Mouse (Mus musculus): ENCODE measurements around the gene Schip1. TPM values are rescaled to one million over a fixed set of nuclear protein-coding genes. Genes with fewer than 3 reads are reported as not detected.

Gene Schip1
- polyA plus RNA-seq, 1 experiment = 10.6 TPM

DNA sequence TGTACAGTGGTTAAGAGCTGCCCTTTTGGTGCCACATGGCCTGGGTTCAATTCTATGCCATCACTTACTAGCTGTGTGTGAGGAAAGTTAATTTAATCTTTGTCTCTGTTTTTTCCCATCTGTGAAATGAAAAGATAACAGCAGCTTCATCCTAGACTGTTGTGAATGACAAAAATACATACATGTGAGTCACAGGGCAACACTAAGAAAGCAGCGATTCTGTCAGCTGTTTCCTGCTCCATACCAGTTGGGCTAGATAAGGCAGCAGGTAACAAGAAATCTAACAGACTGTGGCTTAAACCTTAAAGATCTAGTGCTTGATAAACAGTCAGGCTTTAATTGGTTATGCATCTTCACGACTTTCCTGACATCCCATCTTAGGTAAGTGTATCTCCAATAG is 124.5 kb downstream of the Schip1 start:
- TF ChIP-seq POLR2A (IDR thresholded peaks at IDR 0.05; ENCODE audit: low read depth, low read length) (no peak), CTCF (conservative IDR thresholded peaks at IDR 0.05; ENCODE audit: insufficient read depth, insufficient read length, low read depth, low read length) (no peak)
- no peaks in the 10 kb centered on the region for H3K27me3 ChIP-seq (replicated peaks; ENCODE audit: control insufficient read depth, insufficient read depth, low read length)
- H3K27ac ChIP-seq (ENCODE audit: insufficient read depth, low read depth, low read length) = no peak overlapping the region
- H3K4me3 ChIP-seq (ENCODE audit: insufficient read depth, low read depth, low read length) = no peak overlapping the region
- DNase-seq = no peak
- 77% methylated on average over 2 of the region's 2 CpGs for WGBS
- H3K4me1 ChIP-seq (ENCODE audit: control insufficient read depth, insufficient read depth, low read length) = no peaks in the 10 kb centered on the region
- no peaks in the 10 kb centered on the region for H3K36me3 ChIP-seq (ENCODE audit: control insufficient read depth, insufficient read depth, low read length)

DNA sequence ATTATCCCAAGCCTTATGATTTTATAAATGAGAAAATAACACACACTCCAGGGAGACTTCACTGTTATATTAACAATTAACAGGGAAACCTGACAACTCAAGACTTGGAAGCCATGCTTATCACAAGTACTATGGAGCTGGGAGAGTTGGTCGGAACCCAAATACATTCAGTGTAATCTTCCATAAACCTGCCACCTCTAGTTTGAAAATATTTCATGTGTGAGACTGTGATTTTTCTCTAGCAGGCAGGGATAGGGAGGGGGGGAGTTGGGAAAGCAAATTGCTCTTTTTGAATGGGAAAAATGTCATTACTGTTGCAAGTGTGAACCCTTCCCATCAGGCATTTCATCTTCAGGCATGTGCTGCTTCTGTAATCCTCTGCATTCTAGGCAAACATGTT is 132.3 kb downstream of the Schip1 start:
- no peaks in the 10 kb centered on the region for H3K27me3 ChIP-seq (replicated peaks; ENCODE audit: control insufficient read depth, insufficient read depth, low read length)
- 84% methylated on average over 1 of the region's 1 CpGs for WGBS
- H3K4me1 ChIP-seq (ENCODE audit: control insufficient read depth, insufficient read depth, low read length) = no peaks in the 10 kb centered on the region
- no peak overlapping the region for H3K4me3 ChIP-seq (ENCODE audit: insufficient read depth, low read depth, low read length)
- DNase-seq = no peak
- no peaks in the 10 kb centered on the region for H3K36me3 ChIP-seq (ENCODE audit: control insufficient read depth, insufficient read depth, low read length)
- TF ChIP-seq CTCF (conservative IDR thresholded peaks at IDR 0.05; ENCODE audit: insufficient read depth, insufficient read length, low read depth, low read length) (no peak), POLR2A (IDR thresholded peaks at IDR 0.05; ENCODE audit: low read depth, low read length) (no peak)
- no peak overlapping the region for H3K27ac ChIP-seq (ENCODE audit: insufficient read depth, low read depth, low read length)

DNA sequence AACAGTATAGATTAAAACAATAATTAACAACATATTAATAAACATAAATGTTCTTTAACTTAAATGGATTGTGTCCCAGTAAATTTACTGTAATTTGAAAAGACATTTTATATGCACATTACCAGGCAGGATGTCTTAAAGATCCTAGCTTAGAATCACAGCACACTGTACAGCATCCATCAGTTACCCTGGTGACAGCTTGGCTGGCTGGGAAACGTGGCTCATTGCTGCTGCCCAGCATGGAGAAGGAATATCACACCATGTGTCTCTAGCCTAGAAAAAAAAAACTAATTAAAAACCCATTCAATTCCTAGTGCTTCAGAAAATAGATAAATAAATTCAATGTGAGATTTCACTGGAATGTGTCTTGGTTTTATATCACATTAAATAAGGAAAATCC is 136.6 kb downstream of the Schip1 start:
- Histone ChIP-seq H3K4me1 (ENCODE audit: control insufficient read depth, insufficient read depth, low read length) (no peaks in the 10 kb centered on the region), H3K27me3 (replicated peaks; ENCODE audit: control insufficient read depth, insufficient read depth, low read length) (no peaks in the 10 kb centered on the region), H3K4me3 (ENCODE audit: insufficient read depth, low read depth, low read length) (no peak overlapping the region), H3K27ac (ENCODE audit: insufficient read depth, low read depth, low read length) (no peak overlapping the region), H3K36me3 (ENCODE audit: control insufficient read depth, insufficient read depth, low read length) (no peaks in the 10 kb centered on the region)
- TF ChIP-seq POLR2A (IDR thresholded peaks at IDR 0.05; ENCODE audit: low read depth, low read length) = no peak
- TF ChIP-seq CTCF (conservative IDR thresholded peaks at IDR 0.05; ENCODE audit: insufficient read depth, insufficient read length, low read depth, low read length) = no peak
- DNase-seq = no peak
- 34% methylated on average over 1 of the region's 1 CpGs for WGBS

DNA sequence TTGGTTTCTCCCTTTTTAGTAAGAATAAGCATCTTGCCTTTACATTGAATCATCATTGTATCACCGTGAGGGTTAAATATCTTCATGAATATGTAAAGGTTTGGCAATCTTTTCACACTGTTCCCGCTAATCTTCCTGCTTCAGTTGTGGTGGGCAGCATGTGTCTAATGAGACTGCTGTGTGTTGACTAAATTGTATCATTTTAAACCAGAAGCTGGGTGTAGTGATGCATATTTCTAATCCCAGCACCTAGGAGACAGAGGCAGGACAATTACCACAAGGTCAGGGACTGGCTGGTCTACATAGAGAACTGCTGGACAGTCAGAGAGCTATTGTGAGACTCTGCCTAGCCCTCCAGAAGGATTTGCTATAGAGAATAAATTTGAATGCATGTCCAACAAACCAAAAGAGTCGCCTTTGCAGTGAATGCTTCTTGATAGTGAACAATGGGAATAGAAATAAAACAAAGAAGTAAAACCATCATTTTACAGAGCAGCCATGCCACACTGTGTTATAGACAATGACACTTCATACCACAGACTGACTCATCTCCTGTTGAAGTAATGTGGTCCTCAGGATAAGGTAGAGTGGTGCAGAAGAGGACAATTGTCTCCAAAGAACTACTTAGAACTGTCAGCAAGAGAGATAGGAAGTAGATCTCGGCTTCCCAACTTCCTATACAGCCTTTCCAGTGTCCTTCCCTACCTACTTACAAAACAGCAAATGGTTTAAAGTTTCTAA is 137.7 kb downstream of the Schip1 start:
- Histone ChIP-seq H3K4me1 (ENCODE audit: control insufficient read depth, insufficient read depth, low read length) (no peaks in the 10 kb centered on the region), H3K36me3 (ENCODE audit: control insufficient read depth, insufficient read depth, low read length) (no peaks in the 10 kb centered on the region), H3K4me3 (ENCODE audit: insufficient read depth, low read depth, low read length) (no peak overlapping the region), H3K27ac (ENCODE audit: insufficient read depth, low read depth, low read length) (no peak overlapping the region), H3K27me3 (replicated peaks; ENCODE audit: control insufficient read depth, insufficient read depth, low read length) (no peaks in the 10 kb centered on the region)
- TF ChIP-seq CTCF (conservative IDR thresholded peaks at IDR 0.05; ENCODE audit: insufficient read depth, insufficient read length, low read depth, low read length) = no peak
- no peak for TF ChIP-seq POLR2A (IDR thresholded peaks at IDR 0.05; ENCODE audit: low read depth, low read length)
- WGBS = 84% methylated on average over 4 of the region's 4 CpGs
- no peak for DNase-seq

DNA sequence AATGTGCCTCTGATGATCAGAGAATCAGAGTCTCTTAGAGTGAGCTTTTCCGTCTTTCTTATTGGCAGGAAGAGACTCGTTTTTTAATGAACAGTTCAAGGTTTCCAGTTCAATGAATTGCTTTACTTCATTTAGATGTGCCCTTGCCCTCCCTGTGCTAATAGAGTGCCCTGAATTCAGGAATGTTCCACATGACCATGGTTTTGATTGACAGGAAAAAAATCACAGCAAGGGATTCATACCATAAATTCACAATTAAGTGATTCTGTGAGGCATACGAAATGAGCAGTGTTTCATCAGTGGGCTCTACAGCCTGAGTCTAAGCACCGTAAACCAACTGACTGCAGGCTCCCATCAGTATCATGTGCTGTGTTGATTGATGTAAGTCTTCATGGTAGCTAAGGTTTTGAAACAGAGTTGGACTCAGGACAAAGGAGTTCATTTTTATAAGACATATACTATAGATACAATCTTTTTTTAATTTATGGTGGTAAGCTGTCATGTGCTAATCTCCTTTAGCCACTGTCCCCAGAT is 139.4 kb downstream of the Schip1 start:
- Histone ChIP-seq H3K4me3 (ENCODE audit: insufficient read depth, low read depth, low read length) (no peak overlapping the region), H3K27me3 (replicated peaks; ENCODE audit: control insufficient read depth, insufficient read depth, low read length) (no peaks in the 10 kb centered on the region), H3K36me3 (ENCODE audit: control insufficient read depth, insufficient read depth, low read length) (no peaks in the 10 kb centered on the region), H3K27ac (ENCODE audit: insufficient read depth, low read depth, low read length) (no peak overlapping the region), H3K4me1 (ENCODE audit: control insufficient read depth, insufficient read depth, low read length) (no peaks in the 10 kb centered on the region)
- DNase-seq = no peak
- no peak for TF ChIP-seq CTCF (conservative IDR thresholded peaks at IDR 0.05; ENCODE audit: insufficient read depth, insufficient read length, low read depth, low read length)
- WGBS = 55% methylated on average over 4 of the region's 4 CpGs

DNA sequence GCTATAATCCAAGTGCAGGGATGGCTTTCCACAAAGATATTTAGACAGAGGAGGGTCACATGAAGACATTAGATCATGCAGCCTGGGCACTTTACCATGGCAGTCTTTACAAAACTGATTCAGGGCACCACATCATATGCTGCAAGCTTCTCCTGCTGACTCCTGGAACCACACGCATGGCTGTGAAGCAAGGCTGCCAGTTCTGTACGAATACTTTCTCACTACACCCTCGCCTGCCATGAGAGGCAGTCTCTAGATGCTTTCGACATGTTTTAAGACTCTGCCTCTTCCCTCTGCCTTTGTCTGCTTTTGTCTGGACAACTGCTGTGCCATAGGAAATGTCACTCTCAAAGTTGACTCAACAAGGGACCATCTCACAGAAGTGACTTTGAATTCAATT is 145.8 kb downstream of the Schip1 start:
- 93% methylated on average over 4 of the region's 4 CpGs for WGBS
- no peak overlapping the region for H3K27ac ChIP-seq (ENCODE audit: insufficient read depth, low read depth, low read length)
- TF ChIP-seq CTCF (conservative IDR thresholded peaks at IDR 0.05; ENCODE audit: insufficient read depth, insufficient read length, low read depth, low read length) (no peak), POLR2A (IDR thresholded peaks at IDR 0.05; ENCODE audit: low read depth, low read length) (no peak)
- no peaks in the 10 kb centered on the region for H3K27me3 ChIP-seq (replicated peaks; ENCODE audit: control insufficient read depth, insufficient read depth, low read length)
- DNase-seq = no peak
- H3K4me3 ChIP-seq (ENCODE audit: insufficient read depth, low read depth, low read length) = no peak overlapping the region
- H3K4me1 ChIP-seq (ENCODE audit: control insufficient read depth, insufficient read depth, low read length) = no peaks in the 10 kb centered on the region
- H3K36me3 ChIP-seq (ENCODE audit: control insufficient read depth, insufficient read depth, low read length) = no peaks in the 10 kb centered on the region

DNA sequence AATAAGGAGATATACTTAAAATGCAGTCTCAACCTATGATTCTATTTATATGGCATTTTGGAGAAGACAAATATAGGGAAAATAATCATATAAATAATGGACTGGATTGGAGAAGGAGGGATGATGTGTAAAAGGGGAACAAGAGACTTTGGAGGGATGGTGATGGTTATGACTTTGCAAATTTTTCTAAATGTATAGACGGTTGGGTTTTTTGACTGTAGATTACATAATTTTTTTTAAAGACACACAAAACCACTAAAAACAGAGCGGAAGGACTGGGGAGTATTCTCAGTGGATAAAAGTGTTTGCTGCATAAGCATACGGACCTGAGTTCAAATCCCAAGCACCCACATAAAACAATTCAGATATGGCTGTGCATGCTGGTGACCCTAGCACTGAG is 156.8 kb downstream of the Schip1 start:
- TF ChIP-seq CTCF (conservative IDR thresholded peaks at IDR 0.05; ENCODE audit: insufficient read depth, insufficient read length, low read depth, low read length) (no peak), POLR2A (IDR thresholded peaks at IDR 0.05; ENCODE audit: low read depth, low read length) (no peak)
- Histone ChIP-seq H3K4me1 (ENCODE audit: control insufficient read depth, insufficient read depth, low read length) (no peaks in the 10 kb centered on the region), H3K4me3 (ENCODE audit: insufficient read depth, low read depth, low read length) (no peak overlapping the region), H3K27me3 (replicated peaks; ENCODE audit: control insufficient read depth, insufficient read depth, low read length) (no peaks in the 10 kb centered on the region; the same call in 1 of the 2 replicates), H3K36me3 (ENCODE audit: control insufficient read depth, insufficient read depth, low read length) (no peaks in the 10 kb centered on the region), H3K27ac (ENCODE audit: insufficient read depth, low read depth, low read length) (no peak overlapping the region)
- WGBS = 90% methylated on average over 3 of the region's 3 CpGs
- DNase-seq = no peak

Measured in kidney, adult 2 months (tissue).